Mouse (Mus musculus) C2C12 (cell line): Measurements from ENCODE around the gene Prr19.

Experiments used
- CEBPB ChIP-seq: IDR thresholded peaks from one replicate; pipeline ENCODE4 v1.6.1; 2011; ENCODE audit warnings: low read depth, mild to moderate bottlenecking, control low read depth, moderate library complexity
- CTCF ChIP-seq: IDR thresholded peaks from one replicate; pipeline ENCODE4 v1.5.1; 2011; ENCODE audit not compliant: control insufficient read depth, insufficient read depth, insufficient read length
- MAX ChIP-seq: IDR thresholded peaks from one replicate; pipeline ENCODE4 v1.6.1; 2011; ENCODE audit warnings: mild to moderate bottlenecking, control low read depth

GRCm38 (mm10) chr7:25314606-25315305 lies 13.5 kb downstream of the Prr19 start:
- TF ChIP-seq CEBPB (no peak), CTCF (no peak), MAX (no peak)
